Mouse (Mus musculus) leukemia stem cell, adult 10-12 weeks (primary cell): ENCODE data around the gene Itga9. TPM values are rescaled to one million over a fixed set of nuclear protein-coding genes. Genes with fewer than 3 reads are reported as not detected.

Experiments used
- polyA plus RNA-seq: library from polyadenylated mRNA; stranded (reverse); fragments of >175 nt; gene quantifications from 2 replicates; pipeline ENCODE4 v1.2.3, GENCODE M21; 2012; ENCODE audit warnings: low replicate concordance

Gene Itga9
- polyA plus RNA-seq, result 1.6 and 3.5 TPM in 2 replicates

DNA sequence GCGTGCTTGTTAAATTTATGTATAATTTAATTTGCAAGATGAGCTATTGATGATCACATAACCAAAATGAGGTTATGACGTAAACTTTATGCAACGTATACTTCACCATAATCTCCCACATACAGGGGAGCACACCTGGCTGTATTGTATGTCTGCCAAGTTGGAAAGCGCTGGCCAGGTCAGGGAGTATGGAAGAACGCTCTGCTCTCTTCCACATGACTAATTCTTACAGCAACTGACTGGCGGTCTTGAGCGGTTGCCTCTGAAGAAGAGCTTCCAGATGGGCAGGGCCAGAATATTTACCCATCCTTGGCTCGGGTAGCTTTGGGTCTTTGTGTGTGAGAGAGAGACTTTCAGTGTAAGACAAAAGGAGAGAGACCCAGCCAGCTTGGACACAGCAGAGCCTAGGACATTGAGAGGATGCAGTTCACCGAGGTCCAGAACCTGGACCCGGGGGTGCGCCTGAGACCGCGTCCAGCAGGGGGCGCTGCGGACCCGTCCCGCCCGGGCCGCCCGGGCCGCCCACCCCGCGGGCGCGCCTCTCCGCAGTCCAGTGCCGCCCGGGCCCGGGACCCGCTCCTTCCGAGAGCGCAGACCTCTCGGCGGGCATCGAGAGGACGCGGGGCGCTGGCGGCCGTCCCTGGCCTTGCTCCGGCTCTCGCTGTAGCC is at the start of gene Itga9:
Gene Itga9 (plus strand): TSS at position 543 of the 669 bp plus-strand sequence.

DNA sequence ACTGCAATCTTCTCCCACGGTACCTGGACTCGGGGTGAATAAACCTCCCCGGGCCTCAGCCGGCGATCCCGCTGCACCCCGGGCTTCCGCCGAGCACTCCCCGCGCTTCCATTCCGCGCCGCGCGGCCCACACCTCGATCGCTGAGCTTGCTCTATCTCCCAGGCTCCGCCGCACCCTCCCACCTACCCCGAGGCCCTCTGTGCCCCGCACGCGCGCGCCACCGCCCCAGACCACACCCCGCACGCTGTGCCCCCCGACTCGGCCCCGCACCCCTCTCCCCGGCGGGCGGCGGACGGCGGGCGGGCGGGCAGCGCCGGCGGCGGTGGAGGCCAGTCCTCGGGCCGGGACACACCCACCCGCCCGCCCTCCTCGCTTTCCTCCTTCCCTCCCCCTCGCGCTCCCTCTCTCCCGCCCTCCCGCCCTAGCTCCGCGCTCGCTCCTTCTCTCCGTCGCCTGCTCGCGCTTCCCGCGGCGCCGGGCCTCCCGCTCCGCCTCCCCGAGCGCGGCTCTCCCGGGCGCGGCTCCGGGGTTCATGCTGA is 319.7 kb downstream of the Itga9 start, which contains the start of gene Ctdspl:
Gene Ctdspl (plus strand): TSS at position 343 of the 540 bp plus-strand sequence.

Other genes starting within 250 kb of the Itga9 start
- 8.6 and 13.2 TPM in 2 replicates for gene Eomes, start 128.5 kb upstream of the Itga9 start, polyA plus RNA-seq
- gene Golga4, start 100.4 kb upstream of the Itga9 start, polyA plus RNA-seq, result 5.1 and 5.9 TPM in 2 replicates